Mouse (Mus musculus) central nervous system, embryonic 14 days (tissue): ENCODE results near the gene Pomgnt2. TPM values are rescaled to one million over a fixed set of nuclear protein-coding genes. Genes with fewer than 3 reads are reported as not detected.

Experiments used
- polyA plus RNA-seq: library from polyadenylated mRNA; depleted of rRNA; stranded (reverse); fragments of >200 nt; gene quantifications from 2 replicates; pipeline ENCODE4 v1.2.3, GENCODE M21; 2012; rRNA removed

The Pomgnt2 gene
- 22.7 and 23.8 TPM in 2 replicates for polyA plus RNA-seq

DNA sequence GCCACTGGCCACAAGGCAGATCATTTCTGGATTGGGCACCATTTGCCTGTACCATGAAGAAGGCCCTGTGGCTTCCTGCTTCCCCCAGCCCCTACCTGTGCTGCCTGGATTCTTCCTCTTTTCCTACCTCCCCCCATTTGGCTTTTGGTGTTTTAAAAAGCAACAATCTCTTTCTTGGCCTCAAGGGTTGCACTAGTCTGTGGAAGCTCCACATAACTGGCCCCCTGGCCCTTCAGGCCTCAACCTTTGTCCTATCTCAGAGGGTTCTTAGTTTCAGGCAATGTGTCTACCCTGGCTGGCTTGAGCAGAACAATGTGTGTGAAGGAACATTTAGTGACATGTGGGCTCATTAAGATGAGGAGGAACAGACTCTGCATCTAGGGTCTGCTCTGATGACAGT, at the start of gene Pomgnt2:
Pomgnt2 (minus strand) TSS at position 101 of the 400 bp plus-strand sequence.

DNA sequence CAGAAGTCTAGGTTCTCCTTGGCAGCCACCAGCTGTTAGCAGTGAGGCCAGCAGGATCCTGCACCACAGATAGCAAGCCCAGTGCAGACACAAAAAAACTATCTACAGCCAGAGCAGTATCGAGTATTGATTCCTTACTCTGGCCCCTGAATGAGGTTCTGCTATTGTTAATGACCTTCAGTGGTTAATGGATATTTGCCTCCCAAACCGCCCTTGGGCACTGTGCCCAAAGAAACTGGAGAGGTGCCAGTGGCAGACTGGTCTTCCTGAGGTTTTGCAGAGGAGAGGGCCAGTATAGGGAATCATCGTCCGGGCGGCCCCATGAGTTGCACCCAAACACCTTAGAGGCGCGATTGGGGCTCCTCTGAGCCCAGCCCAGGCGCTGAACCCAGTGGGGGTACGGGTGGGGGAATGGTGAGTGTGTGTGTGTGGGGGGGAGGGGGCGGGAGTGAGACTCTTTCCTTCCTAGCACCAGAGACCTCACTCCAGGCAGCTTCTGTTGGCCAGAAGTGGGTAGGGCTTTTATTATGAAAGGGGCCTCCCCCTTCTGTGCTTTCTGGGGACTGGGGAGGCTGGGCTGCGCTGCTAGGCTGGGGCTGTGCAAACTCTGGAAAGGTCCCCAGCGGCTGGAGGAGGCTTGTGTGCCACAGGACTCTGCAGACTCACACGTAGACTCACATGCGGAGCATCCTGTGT, 46.3 kb downstream of the Pomgnt2 start, which contains the start of gene Fam198a:
Fam198a (plus strand) TSS at position 571 of the 696 bp plus-strand sequence.

Other genes starting within 250 kb of the Pomgnt2 start
- gene Zfp651, start 237.8 kb downstream of the Pomgnt2 start, polyA plus RNA-seq = 45.1 and 50.1 TPM in 2 replicates
- 0.54 and 3.0 TPM in 2 replicates for gene Klhl40, start 219.5 kb downstream of the Pomgnt2 start, polyA plus RNA-seq
- gene Hhatl, start 204.6 kb downstream of the Pomgnt2 start, polyA plus RNA-seq = 0.27 and 0.51 TPM in 2 replicates
- gene Ccdc13, start 157.6 kb downstream of the Pomgnt2 start, polyA plus RNA-seq = 2.3 and 3.3 TPM in 2 replicates
- gene Higd1a, start 138.7 kb downstream of the Pomgnt2 start, polyA plus RNA-seq = 68.5 and 72.5 TPM in 2 replicates
- 0.94 and 1.9 TPM in 2 replicates for gene Ackr2, start 98.8 kb downstream of the Pomgnt2 start, polyA plus RNA-seq
- gene Cyp8b1, start 80.8 kb downstream of the Pomgnt2 start, polyA plus RNA-seq = not detected in 2 replicates
- 1.6 and 3.5 TPM in 2 replicates for gene Fam198a, start 46.1 kb downstream of the Pomgnt2 start, polyA plus RNA-seq
- 62.1 and 65.8 TPM in 2 replicates for gene Snrk, start 120.2 kb upstream of the Pomgnt2 start, polyA plus RNA-seq